In genomic region chr1:137831284-137831683, GRCm38 (mm10) we compare ENCODE assay signal across 25 mouse cellular contexts.
DNase-seq lines count a peak whose midpoint lies in the region; ATAC-seq and TF ChIP-seq lines count a peak whose summit lies in the region.
"Had no signal": no experiment of that assay in that cellular context is flagged by ENCODE, and none has a peak within 500 bp of the region (broad histone marks: within the 10 kb centered on the region; RNA-seq: fewer than 3 reads in every experiment).

No protein-coding gene starts in this region.

- peak overlapping the region; percentile 35; the same call in 1 of the 2 replicates for H3K27ac ChIP-seq in heart, embryonic 11.5 days (ENCODE audit: low read depth, low read length)
- H3K27ac ChIP-seq in heart, postnatal 0 days (ENCODE audit: low read depth), result no peak overlapping the region
- H3K27ac ChIP-seq: embryonic facial prominence, embryonic 13.5 days; hindbrain, postnatal 0 days; limb, embryonic 13.5 days; liver, embryonic 12.5 days; neural tube, embryonic 13.5 days; stomach, embryonic 15.5 days had no signal

- no peaks in the 10 kb centered on the region for H3K9me3 ChIP-seq in heart, embryonic 11.5 days (replicated peaks; ENCODE audit: control insufficient read depth, low read length)
- H3K9me3 ChIP-seq in heart, postnatal 0 days (replicated peaks; ENCODE audit: control insufficient read depth, low read length), result no peaks in the 10 kb centered on the region
- H3K9me3 ChIP-seq: embryonic facial prominence, embryonic 13.5 days; limb, embryonic 13.5 days; liver, embryonic 12.5 days; neural tube, embryonic 13.5 days; stomach, embryonic 15.5 days had no signal

- no peaks in the 10 kb centered on the region for H3K27me3 ChIP-seq in heart, embryonic 11.5 days (ENCODE audit: control insufficient read depth, insufficient read depth, low read length)
- no peaks in the 10 kb centered on the region for H3K27me3 ChIP-seq in heart, postnatal 0 days (ENCODE audit: control insufficient read depth, insufficient read depth, low read length)
- H3K27me3 ChIP-seq: embryonic facial prominence, embryonic 13.5 days; limb, embryonic 13.5 days; liver, embryonic 12.5 days; megakaryocyte, embryonic 14.5 days; neural tube, embryonic 13.5 days; stomach, embryonic 15.5 days had no signal

- no peak overlapping the region for H3K9ac ChIP-seq in heart, embryonic 11.5 days (ENCODE audit: low read depth, low read length)
- no peak overlapping the region for H3K9ac ChIP-seq in heart, postnatal 0 days (replicated peaks; ENCODE audit: low read depth, low read length)
- H3K9ac ChIP-seq: embryonic facial prominence, embryonic 13.5 days; limb, embryonic 13.5 days; liver, embryonic 12.5 days; neural tube, embryonic 13.5 days; stomach, embryonic 15.5 days had no signal

- TF ChIP-seq EP300 in heart, postnatal 0 days (IDR thresholded peaks at IDR 0.05; ENCODE audit: low read depth), result no peak

- H3K4me1 ChIP-seq in heart, embryonic 11.5 days (ENCODE audit: control insufficient read depth, insufficient read depth, low read length), result peaks cover 7% of the 10 kb centered on the region; the same call in 1 of the 2 replicates
- peaks cover 8% of the 10 kb centered on the region for H3K4me1 ChIP-seq in heart, postnatal 0 days (ENCODE audit: control insufficient read depth, insufficient read depth)
- H3K4me1 ChIP-seq: embryonic facial prominence, embryonic 13.5 days; liver, embryonic 12.5 days; megakaryocyte, embryonic 14.5 days; neural tube, embryonic 13.5 days; stomach, embryonic 15.5 days had no signal

- TF ChIP-seq CTCF in heart, postnatal 0 days (IDR thresholded peaks at IDR 0.05; ENCODE audit: low read depth), result no peak

- no peak for ATAC-seq in heart, embryonic 11.5 days (replicated peaks; ENCODE audit: insufficient number of reproducible peaks, low FRiP score, low TSS enrichment)
- ATAC-seq in heart, postnatal 0 days (ENCODE audit: insufficient read depth, low read depth), result no peak
- ATAC-seq: forebrain, embryonic 14.5 days; hindbrain, postnatal 0 days; intestine, embryonic 16.5 days; liver, embryonic 12.5 days had no signal

- no peaks in the 10 kb centered on the region for H3K36me3 ChIP-seq in heart, embryonic 11.5 days (ENCODE audit: control insufficient read depth, insufficient read depth, low read length)
- H3K36me3 ChIP-seq in heart, postnatal 0 days (replicated peaks; ENCODE audit: control insufficient read depth, insufficient read depth, low read length), result no peaks in the 10 kb centered on the region
- H3K36me3 ChIP-seq: embryonic facial prominence, embryonic 13.5 days; limb, embryonic 13.5 days; liver, embryonic 12.5 days; neural tube, embryonic 13.5 days; stomach, embryonic 15.5 days had no signal

- no peak overlapping the region for H3K4me3 ChIP-seq in heart, embryonic 11.5 days (ENCODE audit: low read depth, low read length)
- no peak overlapping the region for H3K4me3 ChIP-seq in heart, postnatal 0 days (ENCODE audit: low read depth, low read length)
- H3K4me3 ChIP-seq: embryonic facial prominence, embryonic 13.5 days; limb, embryonic 13.5 days; liver, embryonic 12.5 days; megakaryocyte, embryonic 14.5 days; neural tube, embryonic 13.5 days; stomach, embryonic 15.5 days had no signal

- WGBS in heart, embryonic 11.5 days (ENCODE audit: insufficient replicate concordance), result 44% methylated on average over 4 of the region's 4 CpGs
- WGBS in heart, postnatal 0 days, result 29% methylated on average over 4 of the region's 4 CpGs

- peak; percentile 67 for DNase-seq in heart, adult 11 months
- DNase-seq in heart, adult 9 months (ENCODE audit: low spot score in 2 of 2), result no peak
- peak; percentile 50 for DNase-seq in 416B (ENCODE audit: low read depth)
- DNase-seq in heart, postnatal 0 days (ENCODE audit: low spot score), result peak; percentile 55
- DNase-seq in kidney, postnatal 10 days, result no peak
- DNase-seq in frontal cortex, postnatal 10 days (ENCODE audit: low spot score in 2 of 2), result no peak
- DNase-seq in layer of hippocampus, adult 9-10 months (ENCODE audit: low spot score), result no peak
- DNase-seq: adrenal gland, postnatal 25 days; cerebellum, adult 9-10 months; gastrocnemius, postnatal 14 days; kidney, postnatal 36 days; lung, adult 18-20 months; midbrain, embryonic 14.5 days; right cerebral cortex, postnatal 4 days; thymus, postnatal 4 days had no signal

- no peak overlapping the region for H3K4me2 ChIP-seq in heart, embryonic 11.5 days
- H3K4me2 ChIP-seq in heart, postnatal 0 days (ENCODE audit: low read depth, low read length), result peak overlapping the region; percentile 24; the same call in 1 of the 2 replicates
- H3K4me2 ChIP-seq: embryonic facial prominence, embryonic 13.5 days; limb, embryonic 13.5 days; liver, embryonic 12.5 days; neural tube, embryonic 13.5 days; stomach, embryonic 15.5 days had no signal

Comparison
In these comparisons a context has a peak if more than half of its experiments do, and no peak if none do; other contexts are left out.
1. DNase-seq: peak in heart, adult 11 months (single experiment), 416B (single experiment) and heart, postnatal 0 days (single experiment); none in heart, adult 9 months (0 of 2), kidney, postnatal 10 days (single experiment), frontal cortex, postnatal 10 days (0 of 2) and layer of hippocampus, adult 9-10 months (single experiment).